Mouse (Mus musculus) testis, adult 2 months (tissue): ENCODE data around the gene Chchd6.

Source experiments
- CTCF ChIP-seq: fragments of 200-500 bp; IDR thresholded peaks from 2 replicates; pipeline ENCODE4 v1.5.1; 2012; ENCODE audit warnings: low read depth, mild to moderate bottlenecking, inconsistent platforms, low read length, moderate library complexity; ENCODE audit not compliant: control insufficient read depth, insufficient read depth, insufficient replicate concordance
- POLR2A ChIP-seq: fragments of 200-500 bp; IDR thresholded peaks from 2 replicates; pipeline ENCODE4 v1.6.1; 2012; ENCODE audit warnings: low read depth, mild to moderate bottlenecking, inconsistent platforms, low read length, moderate library complexity; ENCODE audit not compliant: control insufficient read depth

- no peak for TF ChIP-seq CTCF
- no peak for TF ChIP-seq POLR2A
These were observed 186.4 kb downstream of the Chchd6 start for GRCm38 (mm10) chr6:89409041-89409440.
